Mouse (Mus musculus): ENCODE results near the gene Hs6st3. TPM values are rescaled to one million over a fixed set of nuclear protein-coding genes. Genes with fewer than 3 reads are reported as not detected.

The Hs6st3 gene
- polyA plus RNA-seq, 1 experiment: 6.6 TPM

- H3K4me3 ChIP-seq (replicated peaks; ENCODE audit: insufficient read depth, low read depth, low read length): no peak overlapping the region
- 38% methylated on average over 1 of the region's 1 CpGs for WGBS
- TF ChIP-seq CTCF (IDR thresholded peaks at IDR 0.05; ENCODE audit: borderline replicate concordance, insufficient read depth, low read depth, low read length) (no peak), POLR2A (IDR thresholded peaks at IDR 0.05; ENCODE audit: borderline replicate concordance, insufficient read depth, low read length) (no peak)
- no peaks in the 10 kb centered on the region; the same call in 1 of the 2 replicates for H3K4me1 ChIP-seq (ENCODE audit: control insufficient read depth, insufficient read depth, low read length)
- no peaks in the 10 kb centered on the region for H3K27me3 ChIP-seq (ENCODE audit: control insufficient read depth, insufficient read depth, low read length)
- no peak overlapping the region for H3K27ac ChIP-seq (ENCODE audit: insufficient read depth, low read length)
- no peak for DNase-seq
Observed at GRCm38 (mm10) chr14:119289668-119290067, 151.5 kb downstream of the Hs6st3 start.

- DNase-seq: no peak
- TF ChIP-seq CTCF (IDR thresholded peaks at IDR 0.05; ENCODE audit: borderline replicate concordance, insufficient read depth, low read depth, low read length) (no peak), POLR2A (IDR thresholded peaks at IDR 0.05; ENCODE audit: borderline replicate concordance, insufficient read depth, low read length) (no peak)
- 33% methylated on average over 6 of the region's 6 CpGs for WGBS
- Histone ChIP-seq H3K4me3 (replicated peaks; ENCODE audit: insufficient read depth, low read depth, low read length) (no peak overlapping the region), H3K27me3 (ENCODE audit: control insufficient read depth, insufficient read depth, low read length) (no peaks in the 10 kb centered on the region), H3K27ac (ENCODE audit: insufficient read depth, low read length) (no peak overlapping the region), H3K4me1 (ENCODE audit: control insufficient read depth, insufficient read depth, low read length) (no peaks in the 10 kb centered on the region; the same call in 1 of the 2 replicates)
Observed at GRCm38 (mm10) chr14:119294071-119294470, 155.9 kb downstream of the Hs6st3 start.

GRCm38 (mm10) chr14:119306461-119306860 lies 168.3 kb downstream of the Hs6st3 start:
- Histone ChIP-seq H3K27me3 (ENCODE audit: control insufficient read depth, insufficient read depth, low read length) (no peaks in the 10 kb centered on the region), H3K4me3 (replicated peaks; ENCODE audit: insufficient read depth, low read depth, low read length) (no peak overlapping the region), H3K27ac (ENCODE audit: insufficient read depth, low read length) (no peak overlapping the region), H3K4me1 (ENCODE audit: control insufficient read depth, insufficient read depth, low read length) (no peaks in the 10 kb centered on the region)
- TF ChIP-seq POLR2A (IDR thresholded peaks at IDR 0.05; ENCODE audit: borderline replicate concordance, insufficient read depth, low read length): no peak
- no peak for TF ChIP-seq CTCF (IDR thresholded peaks at IDR 0.05; ENCODE audit: borderline replicate concordance, insufficient read depth, low read depth, low read length)
- WGBS: 60% methylated on average over 3 of the region's 3 CpGs
- no peak for DNase-seq

GRCm38 (mm10) chr14:119318379-119318778 lies 180.2 kb downstream of the Hs6st3 start:
- no peak overlapping the region for H3K4me3 ChIP-seq (replicated peaks; ENCODE audit: insufficient read depth, low read depth, low read length)
- 0 out of 2 replicates have a peak, but pooled peaks cover 2% of the 10 kb centered on the region for H3K4me1 ChIP-seq (ENCODE audit: control insufficient read depth, insufficient read depth, low read length)
- no peaks in the 10 kb centered on the region; the same call in 1 of the 2 replicates for H3K27me3 ChIP-seq (ENCODE audit: control insufficient read depth, insufficient read depth, low read length)
- 74% methylated on average over 2 of the region's 2 CpGs for WGBS
- TF ChIP-seq CTCF (IDR thresholded peaks at IDR 0.05; ENCODE audit: borderline replicate concordance, insufficient read depth, low read depth, low read length) (no peak), POLR2A (IDR thresholded peaks at IDR 0.05; ENCODE audit: borderline replicate concordance, insufficient read depth, low read length) (no peak)
- no peak for DNase-seq
- no peak overlapping the region for H3K27ac ChIP-seq (ENCODE audit: insufficient read depth, low read length)

GRCm38 (mm10) chr14:119347236-119347635 lies 209.1 kb downstream of the Hs6st3 start:
- Histone ChIP-seq H3K4me3 (replicated peaks; ENCODE audit: insufficient read depth, low read depth, low read length) (no peak overlapping the region), H3K27ac (ENCODE audit: insufficient read depth, low read length) (no peak overlapping the region), H3K27me3 (ENCODE audit: control insufficient read depth, insufficient read depth, low read length) (no peaks in the 10 kb centered on the region), H3K4me1 (ENCODE audit: control insufficient read depth, insufficient read depth, low read length) (no peaks in the 10 kb centered on the region)
- 89% methylated on average over 11 of the region's 11 CpGs for WGBS
- TF ChIP-seq CTCF (IDR thresholded peaks at IDR 0.05; ENCODE audit: borderline replicate concordance, insufficient read depth, low read depth, low read length): no peak
- TF ChIP-seq POLR2A (IDR thresholded peaks at IDR 0.05; ENCODE audit: borderline replicate concordance, insufficient read depth, low read length): no peak
- DNase-seq: no peak

GRCm38 (mm10) chr14:119361414-119361813 lies 223.3 kb downstream of the Hs6st3 start:
- no peak for TF ChIP-seq CTCF (IDR thresholded peaks at IDR 0.05; ENCODE audit: borderline replicate concordance, insufficient read depth, low read depth, low read length)
- H3K27me3 ChIP-seq (ENCODE audit: control insufficient read depth, insufficient read depth, low read length): no peaks in the 10 kb centered on the region
- no peak overlapping the region for H3K4me3 ChIP-seq (replicated peaks; ENCODE audit: insufficient read depth, low read depth, low read length)
- DNase-seq: no peak
- H3K4me1 ChIP-seq (ENCODE audit: control insufficient read depth, insufficient read depth, low read length): no peaks in the 10 kb centered on the region
- no peak overlapping the region for H3K27ac ChIP-seq (ENCODE audit: insufficient read depth, low read length)
- WGBS: 96% methylated on average over 4 of the region's 4 CpGs

GRCm38 (mm10) chr14:119367866-119368425 lies 229.8 kb downstream of the Hs6st3 start:
- Histone ChIP-seq H3K4me1 (ENCODE audit: control insufficient read depth, insufficient read depth, low read length) (no peaks in the 10 kb centered on the region; the same call in 1 of the 2 replicates), H3K4me3 (replicated peaks; ENCODE audit: insufficient read depth, low read depth, low read length) (no peak overlapping the region), H3K27me3 (ENCODE audit: control insufficient read depth, insufficient read depth, low read length) (no peaks in the 10 kb centered on the region), H3K27ac (ENCODE audit: insufficient read depth, low read length) (no peak overlapping the region)
- 36% methylated on average over 3 of the region's 3 CpGs for WGBS
- TF ChIP-seq CTCF (IDR thresholded peaks at IDR 0.05; ENCODE audit: borderline replicate concordance, insufficient read depth, low read depth, low read length): no peak
- no peak for TF ChIP-seq POLR2A (IDR thresholded peaks at IDR 0.05; ENCODE audit: borderline replicate concordance, insufficient read depth, low read length)
- DNase-seq: no peak

- H3K27me3 ChIP-seq (ENCODE audit: control insufficient read depth, insufficient read depth, low read length): no peaks in the 10 kb centered on the region
- no peak overlapping the region for H3K27ac ChIP-seq (ENCODE audit: insufficient read depth, low read length)
- DNase-seq: no peak
- 70% methylated on average over 8 of the region's 8 CpGs for WGBS
- no peak overlapping the region for H3K4me3 ChIP-seq (replicated peaks; ENCODE audit: insufficient read depth, low read depth, low read length)
- TF ChIP-seq CTCF (IDR thresholded peaks at IDR 0.05; ENCODE audit: borderline replicate concordance, insufficient read depth, low read depth, low read length): no peak
- no peak for TF ChIP-seq POLR2A (IDR thresholded peaks at IDR 0.05; ENCODE audit: borderline replicate concordance, insufficient read depth, low read length)
- H3K4me1 ChIP-seq (ENCODE audit: control insufficient read depth, insufficient read depth, low read length): no peaks in the 10 kb centered on the region; the same call in 1 of the 2 replicates
Observed at GRCm38 (mm10) chr14:119369274-119369673, 231.1 kb downstream of the Hs6st3 start.
